Mouse (Mus musculus) ES-Bruce4 (cell line): ENCODE measurements around the gene Notch1. TPM values are rescaled to one million over a fixed set of nuclear protein-coding genes. Genes with fewer than 3 reads are reported as not detected.

ENCODE experiments used
- H3K27ac ChIP-seq: 2 replicates; pipeline ENCODE4 v1.5.1; 2012; ENCODE audit warnings: low read length, inconsistent platforms; ENCODE audit not compliant: insufficient read depth
- H3K27me3 ChIP-seq: 2 replicates; pipeline ENCODE4 v1.6.1; 2012; ENCODE audit warnings: mild to moderate bottlenecking, low read length, inconsistent platforms; ENCODE audit not compliant: control insufficient read depth, poor library complexity, insufficient read depth, severe bottlenecking
- H3K36me3 ChIP-seq: 2 replicates; pipeline ENCODE4 v1.6.1; 2012; ENCODE audit warnings: inconsistent platforms, mild to moderate bottlenecking, low read length, moderate library complexity; ENCODE audit not compliant: control insufficient read depth, poor library complexity, insufficient read depth, severe bottlenecking
- H3K4me1 ChIP-seq: one replicate; pipeline ENCODE4 v1.8.1; 2011; ENCODE audit warnings: low read length; ENCODE audit not compliant: control insufficient read depth, insufficient read depth
- H3K4me3 ChIP-seq: 2 replicates; pipeline ENCODE4 v1.5.1; 2011; ENCODE audit warnings: low read depth, mild to moderate bottlenecking, low read length
- H3K9ac ChIP-seq: 2 replicates; pipeline ENCODE4 v1.6.1; 2012; ENCODE audit warnings: low read depth, mild to moderate bottlenecking, inconsistent platforms; ENCODE audit not compliant: poor library complexity, severe bottlenecking
- H3K9me3 ChIP-seq: replicated peaks from 2 replicates; pipeline ENCODE4 v1.6.1; 2012; ENCODE audit warnings: mild to moderate bottlenecking, low read length, inconsistent platforms; ENCODE audit not compliant: control insufficient read depth, poor library complexity, insufficient read depth, severe bottlenecking
- CTCF ChIP-seq: IDR thresholded peaks from one replicate; pipeline ENCODE4 v1.8.1; 2011; ENCODE audit warnings: low read depth, low read length
- EP300 ChIP-seq: IDR thresholded peaks from 2 replicates; pipeline ENCODE4 v1.6.1; 2011; ENCODE audit warnings: low read depth, low read length; ENCODE audit not compliant: insufficient read depth
- POLR2A ChIP-seq: IDR thresholded peaks from one replicate; pipeline ENCODE4 v1.8.1; 2011; ENCODE audit warnings: low read length; ENCODE audit not compliant: insufficient read depth
- polyA plus RNA-seq: library from polyadenylated mRNA; stranded (reverse); fragments of >200 nt; gene quantifications from 2 replicates; pipeline ENCODE4 v1.2.4, GENCODE M21; 2011; ENCODE audit warnings: low read depth; ENCODE audit not compliant: missing spikeins, insufficient read depth, insufficient read length

Gene Notch1
- polyA plus RNA-seq, 1 experiment = 31.9 TPM

DNA sequence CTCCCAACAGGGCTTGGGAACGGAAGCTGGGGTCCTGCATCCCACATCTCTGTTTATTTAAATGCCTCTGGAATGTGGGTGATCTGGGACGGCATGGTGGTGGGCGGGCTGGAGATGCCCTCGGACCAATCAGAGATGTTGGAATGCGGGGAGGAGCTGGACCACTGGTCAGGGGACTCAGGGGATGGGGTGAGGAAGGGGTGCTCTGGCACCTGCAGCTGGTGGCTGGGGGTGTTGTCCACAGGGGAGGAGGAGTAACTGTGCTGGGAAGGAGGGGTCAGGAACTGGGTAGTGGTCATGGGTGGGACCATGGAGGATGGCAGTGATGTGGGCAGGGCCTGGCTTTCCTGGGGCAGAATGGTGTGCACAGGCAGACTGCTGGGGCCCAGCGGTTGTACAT lies 57.0 kb downstream of the Notch1 start:
- 0 out of 2 replicates have a peak, but pooled peaks cover 4% of the 10 kb centered on the region for H3K36me3 ChIP-seq

DNA sequence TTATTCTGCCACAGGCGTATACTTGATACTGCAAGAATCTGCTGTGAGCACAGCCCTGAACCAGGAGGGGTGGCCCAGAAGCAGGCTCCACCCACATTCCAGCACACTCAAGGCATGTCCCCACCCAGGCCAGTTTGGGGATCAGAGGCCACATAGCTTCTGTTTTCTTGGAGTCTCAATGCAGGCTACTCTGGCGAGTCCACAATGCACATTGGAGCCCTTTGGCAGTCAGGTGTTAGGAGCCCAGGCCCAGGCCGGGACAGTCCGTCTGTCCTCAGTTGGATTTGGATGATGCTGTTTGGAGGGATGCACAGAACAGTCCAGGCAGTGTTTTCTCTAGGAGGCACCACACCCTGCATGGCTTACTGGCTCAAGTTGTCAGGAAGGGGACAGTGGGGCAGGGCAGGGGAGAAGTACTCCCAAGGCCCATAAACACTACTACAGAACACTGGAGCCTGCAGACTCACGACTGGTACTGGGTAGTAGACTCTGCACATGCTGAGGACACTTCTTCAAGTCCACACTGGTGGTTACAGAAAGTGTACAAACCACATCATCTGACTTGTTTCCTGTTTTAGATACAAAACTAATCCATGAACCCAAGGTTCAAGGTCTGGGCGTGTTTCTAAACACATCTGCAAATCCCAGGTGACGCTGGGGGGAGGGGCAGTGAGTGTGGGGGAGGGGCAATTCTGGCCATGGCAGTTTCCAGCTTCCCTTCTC lies 57.9 kb downstream of the Notch1 start:
- no peak overlapping the region; the same call in 1 of the 2 replicates for H3K4me3 ChIP-seq

More for the DNA sequence above, 57.0 kb downstream of the Notch1 start:
- Histone ChIP-seq H3K27me3 (no peaks in the 10 kb centered on the region), H3K9me3 (no peaks in the 10 kb centered on the region), H3K27ac (peak overlapping the region; percentile 32), H3K4me1 (no peaks in the 10 kb centered on the region), H3K9ac (peak overlapping the region; percentile 12; the same call in 1 of the 2 replicates), H3K4me3 (peak overlapping the region; percentile 63)
- TF ChIP-seq CTCF = no peak
- peak; percentile 24 for TF ChIP-seq POLR2A
- peak; percentile 74; the same call in 1 of the 2 replicates for TF ChIP-seq EP300

DNA sequence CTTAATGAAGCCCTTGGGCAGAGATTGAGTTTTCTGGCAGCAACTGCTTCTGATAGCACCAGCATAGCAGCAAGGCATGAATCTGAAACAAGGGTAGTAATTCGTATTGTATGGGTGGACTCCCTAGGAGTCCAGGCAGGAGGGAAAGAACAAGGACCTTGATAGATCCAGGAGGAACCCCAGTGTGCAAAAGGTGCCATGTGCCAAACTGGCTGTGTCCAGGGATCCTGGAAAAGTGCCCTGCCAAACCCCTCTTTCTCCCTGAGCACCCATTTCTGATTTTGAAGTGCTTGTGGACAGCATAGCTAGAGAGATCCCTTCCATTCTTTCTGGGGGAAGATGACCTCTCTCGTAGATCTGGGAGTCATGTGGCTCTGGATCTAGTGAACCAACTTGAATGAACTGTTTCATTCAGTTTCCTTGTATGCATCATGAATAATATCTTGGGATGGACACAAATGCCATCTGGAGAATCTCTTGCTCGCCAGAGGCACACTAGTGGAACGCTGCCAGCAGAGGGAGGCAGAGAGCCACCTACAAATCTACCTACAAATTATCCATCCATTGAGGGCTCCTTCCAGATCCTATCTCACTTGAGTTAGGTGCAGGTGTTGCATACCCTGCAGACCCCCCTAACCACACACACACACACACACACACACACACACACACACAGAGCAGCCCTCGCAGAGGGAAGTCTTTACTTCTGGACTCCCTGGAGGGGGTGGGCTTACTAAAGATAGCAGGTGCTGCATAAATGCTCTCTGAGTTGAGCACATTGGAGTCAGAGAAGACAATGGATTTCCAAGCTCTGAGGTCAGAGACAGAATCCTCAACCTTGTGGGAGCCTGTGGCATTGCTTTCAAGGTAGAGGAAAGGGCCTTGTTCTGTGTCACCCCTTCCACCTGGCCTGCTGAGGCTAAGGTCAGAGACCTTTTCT lies 67.1 kb downstream of the Notch1 start:
- Histone ChIP-seq H3K36me3 (no peaks in the 10 kb centered on the region), H3K4me1 (peaks cover 5% of the 10 kb centered on the region), H3K4me3 (no peak overlapping the region), H3K27me3 (no peaks in the 10 kb centered on the region), H3K27ac (0 out of 2 replicates have a peak overlapping the region, but pooled peaks have one; percentile 14), H3K9me3 (no peaks in the 10 kb centered on the region), H3K9ac (no peak overlapping the region)
- TF ChIP-seq POLR2A (no peak), CTCF (peak; percentile 94)

More for the DNA sequence above, 57.9 kb downstream of the Notch1 start:
- Histone ChIP-seq H3K9ac (no peak overlapping the region), H3K9me3 (no peaks in the 10 kb centered on the region), H3K4me1 (no peaks in the 10 kb centered on the region), H3K27ac (peak overlapping the region; percentile 98), H3K27me3 (no peaks in the 10 kb centered on the region), H3K36me3 (0 out of 2 replicates have a peak, but pooled peaks cover 2% of the 10 kb centered on the region)
- TF ChIP-seq POLR2A = no peak
- TF ChIP-seq CTCF = no peak
- TF ChIP-seq EP300 = peak; percentile 96

DNA sequence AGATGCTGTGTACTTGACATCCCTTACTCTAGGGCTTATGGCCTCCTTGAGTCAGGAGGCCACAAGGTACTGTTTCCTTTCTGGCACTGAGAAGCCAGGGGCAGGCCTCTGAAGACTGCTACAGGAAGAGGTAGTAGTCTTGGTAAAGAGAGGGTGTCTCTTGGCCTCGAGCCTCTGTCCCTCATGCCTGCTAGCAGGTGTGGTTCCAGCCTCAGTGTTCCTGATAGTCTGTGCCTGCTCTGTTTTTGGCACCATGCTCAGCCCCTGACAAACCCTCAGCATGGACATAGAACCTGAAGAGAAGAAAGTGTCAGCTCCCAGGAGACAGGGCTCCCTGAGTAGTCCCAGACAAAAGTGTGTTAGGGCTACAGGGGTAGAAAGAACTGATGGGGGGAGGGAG lies 69.0 kb downstream of the Notch1 start:
- TF ChIP-seq EP300 (no peak), POLR2A (no peak), CTCF (no peak)
- H3K9me3 ChIP-seq = no peaks in the 10 kb centered on the region
- no peak overlapping the region for H3K27ac ChIP-seq
- H3K4me1 ChIP-seq = peaks cover 5% of the 10 kb centered on the region
- H3K4me3 ChIP-seq = no peak overlapping the region
- no peak overlapping the region for H3K9ac ChIP-seq
- H3K27me3 ChIP-seq = no peaks in the 10 kb centered on the region
- no peaks in the 10 kb centered on the region for H3K36me3 ChIP-seq

DNA sequence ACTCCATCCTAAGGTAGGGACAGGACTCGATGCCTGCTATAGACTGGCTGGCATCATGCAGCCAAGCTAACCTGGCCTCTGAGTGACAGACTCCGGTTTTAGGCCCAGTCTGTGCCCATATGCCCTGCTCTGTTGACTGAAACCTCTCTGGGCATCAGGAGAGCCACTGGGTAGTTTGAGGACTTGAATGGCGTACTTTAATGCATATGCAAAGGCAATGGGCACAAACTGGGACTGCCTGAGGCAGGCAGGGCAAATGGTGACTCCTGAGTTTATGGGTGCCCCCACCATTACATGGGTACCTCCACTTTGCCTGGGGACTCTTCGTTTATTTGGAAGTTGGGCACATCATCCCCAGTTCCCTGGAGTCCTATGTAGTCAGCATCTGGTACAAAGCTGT lies 69.8 kb downstream of the Notch1 start:
- peak overlapping the region; percentile 22 for H3K4me3 ChIP-seq
- TF ChIP-seq CTCF = no peak
- TF ChIP-seq POLR2A = no peak
- no peak for TF ChIP-seq EP300
- peaks cover 2% of the 10 kb centered on the region for H3K36me3 ChIP-seq
- H3K27me3 ChIP-seq = no peaks in the 10 kb centered on the region
- no peaks in the 10 kb centered on the region for H3K9me3 ChIP-seq
- H3K27ac ChIP-seq = no peak overlapping the region
- H3K9ac ChIP-seq = peak overlapping the region; percentile 51; the same call in 1 of the 2 replicates
- peaks cover 5% of the 10 kb centered on the region for H3K4me1 ChIP-seq
